Mouse (Mus musculus) heart, embryonic 14.5 days (tissue): ENCODE results near the gene Kcns3. TPM values are rescaled to one million over a fixed set of nuclear protein-coding genes. Genes with fewer than 3 reads are reported as not detected.
A peak's percentile ranks its signal among the peaks of the same experiment; 100 is the strongest.

Source experiments
- ATAC-seq: fragments of 200-750 bp; cut with Nextera tagmentation; 2 replicates; pipeline ENCODE4 v1.8.0; 2017; ENCODE audit warnings: low read depth, moderate TSS enrichment; ENCODE audit not compliant: insufficient number of reproducible peaks, insufficient read depth, low FRiP score
- H3K27ac ChIP-seq, 2 experiments: fragments of 200-500 bp in 1 of 2; fragments of 300-500 bp in 1 of 2; sonication (generic) in 1 of 2; replicated peaks in 1 of 2; 2 replicates each; pipeline ENCODE4 v1.5.1; 2012 to 2014; ENCODE audit warnings: low read depth in 2 of 2, low read length in 2 of 2, control low read depth in 1 of 2, mild to moderate bottlenecking in 1 of 2, mixed read lengths in 1 of 2; ENCODE audit not compliant: control insufficient read depth in 1 of 2, insufficient read depth in 1 of 2
- H3K27me3 ChIP-seq: fragments of 300-500 bp; sonication (generic); 2 replicates; pipeline ENCODE4 v1.6.1; 2014; ENCODE audit warnings: mild to moderate bottlenecking, low read length, control low read depth; ENCODE audit not compliant: control insufficient read depth, insufficient read depth
- H3K36me3 ChIP-seq: fragments of 300-500 bp; sonication (generic); 2 replicates; pipeline ENCODE4 v1.6.1; 2014; ENCODE audit warnings: mild to moderate bottlenecking, control low read depth, low read length, mixed read lengths; ENCODE audit not compliant: control insufficient read depth, insufficient read depth
- H3K4me1 ChIP-seq, 2 experiments: fragments of 200-500 bp in 1 of 2; fragments of 300-500 bp in 1 of 2; sonication (generic) in 1 of 2; 2 replicates each; pipeline ENCODE4 v1.6.1; 2012 to 2014; ENCODE audit warnings: low read length in 2 of 2, control low read depth in 1 of 2, mixed read lengths in 1 of 2; ENCODE audit not compliant: control insufficient read depth in 2 of 2, insufficient read depth in 2 of 2
- H3K4me2 ChIP-seq: fragments of 300-500 bp; sonication (generic); 2 replicates; pipeline ENCODE4 v1.6.1; 2014; ENCODE audit warnings: mild to moderate bottlenecking, low read length
- H3K4me3 ChIP-seq, 2 experiments: fragments of 200-500 bp in 1 of 2; fragments of 300-500 bp in 1 of 2; sonication (generic) in 1 of 2; 2 replicates each; pipeline ENCODE4 v1.5.1; 2012 to 2014; ENCODE audit warnings: low read length in 2 of 2, mild to moderate bottlenecking in 2 of 2, control low read depth in 1 of 2, low read depth in 1 of 2, moderate library complexity in 1 of 2; ENCODE audit not compliant: control insufficient read depth in 1 of 2, insufficient read depth in 1 of 2
- H3K9ac ChIP-seq: fragments of 300-500 bp; sonication (generic); 2 replicates; pipeline ENCODE4 v1.6.1; 2014; ENCODE audit warnings: mild to moderate bottlenecking, low read length
- H3K9me3 ChIP-seq: fragments of 300-500 bp; sonication (generic); 2 replicates; pipeline ENCODE4 v1.6.1; 2016; ENCODE audit warnings: low read length, control low read depth; ENCODE audit not compliant: control insufficient read depth
- WGBS: fragments of 180-500 bp; shearing (Covaris S2); extraction: QIAGEN DNeasy Blood & Tissue Kit; methylation state at CpG from one replicate; pipeline ENCODE4 v1.1.7; 2014; 5-methylcytosine and 5-hydroxymethylcytosine counted together
- polyA plus RNA-seq: library from polyadenylated mRNA; unstranded; fragments of >200 nt; fragmentation: Nextera tagmentation; extraction: Ambion mirVana; gene quantifications from 2 replicates; pipeline ENCODE4 v1.2.1, GENCODE M21; 2014

Kcns3 gene
- 0.23 and 0.30 TPM in 2 replicates for polyA plus RNA-seq

DNA sequence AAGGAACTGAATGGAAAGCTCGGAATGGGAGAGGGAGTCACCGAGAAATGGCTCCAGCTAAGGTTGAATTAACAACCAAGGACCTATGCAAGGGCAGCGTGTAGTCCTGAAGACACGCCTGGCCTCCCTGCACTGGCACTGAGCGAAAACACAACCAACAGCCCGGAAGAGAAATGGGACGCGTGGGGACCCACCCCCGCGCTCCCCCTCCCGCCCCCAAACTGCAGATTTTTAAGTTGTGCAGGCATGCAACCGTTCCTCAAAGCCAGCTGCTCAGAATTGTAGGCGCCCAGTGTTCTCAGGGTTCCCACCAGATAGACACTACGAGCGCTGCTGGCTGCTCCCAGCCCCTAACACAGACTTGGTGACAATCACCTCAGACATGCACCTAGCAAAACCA lies at the start of gene Kcns3:
Gene Kcns3, minus strand, starts transcription at position 42 of the 400 bp plus-strand sequence.
- no peaks in the 10 kb centered on the region for H3K9me3 ChIP-seq
- peak within 1 kb of the TSS; percentile 98 for H3K4me2 ChIP-seq
- WGBS: 29% methylated on average over 15 of the region's 15 CpGs
- no peaks in the 10 kb centered on the region for H3K36me3 ChIP-seq
- no peak within 1 kb of the TSS for H3K27ac ChIP-seq
- ATAC-seq: no peak
- H3K4me3 ChIP-seq: peak within 1 kb of the TSS; percentile 54 to 59
- peaks cover 5 to 6% of the 10 kb centered on the region in 2 experiments; a peak in 2 of 4 replicates for H3K4me1 ChIP-seq
- peak within 1 kb of the TSS; percentile 65 for H3K9ac ChIP-seq
- peaks cover 45% of the 10 kb centered on the region for H3K27me3 ChIP-seq

DNA sequence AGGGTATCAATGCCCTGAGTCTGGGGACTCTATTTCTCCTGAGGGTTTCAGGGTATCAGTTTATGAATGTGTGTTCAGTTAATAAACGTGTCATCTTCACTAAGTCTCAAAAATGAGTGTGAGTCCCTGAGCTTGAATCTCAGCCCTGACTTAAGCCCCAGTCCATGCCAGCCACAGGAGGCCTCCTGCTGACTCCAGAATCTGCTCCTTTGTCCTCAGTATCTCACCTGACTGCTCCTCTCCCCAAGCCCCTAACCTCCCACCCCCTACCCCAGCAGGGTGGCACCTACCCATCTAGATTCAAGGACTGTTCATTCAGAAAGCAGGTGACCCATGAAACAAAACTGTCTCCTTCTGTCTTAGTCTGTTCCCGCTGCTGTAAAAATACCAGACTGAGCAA lies 47.7 kb upstream of the Kcns3 start:
- no peak overlapping the region for H3K4me2 ChIP-seq
- H3K4me3 ChIP-seq: no peak overlapping the region
- no peak for ATAC-seq
- WGBS: 65% methylated on average over 2 of the region's 2 CpGs
- no peaks in the 10 kb centered on the region for H3K36me3 ChIP-seq
- H3K27ac ChIP-seq: no peak overlapping the region
- no peak overlapping the region for H3K9ac ChIP-seq
- H3K4me1 ChIP-seq: peaks cover 3 to 11% of the 10 kb centered on the region in 2 experiments
- no peaks in the 10 kb centered on the region for H3K27me3 ChIP-seq
- H3K9me3 ChIP-seq: no peaks in the 10 kb centered on the region

DNA sequence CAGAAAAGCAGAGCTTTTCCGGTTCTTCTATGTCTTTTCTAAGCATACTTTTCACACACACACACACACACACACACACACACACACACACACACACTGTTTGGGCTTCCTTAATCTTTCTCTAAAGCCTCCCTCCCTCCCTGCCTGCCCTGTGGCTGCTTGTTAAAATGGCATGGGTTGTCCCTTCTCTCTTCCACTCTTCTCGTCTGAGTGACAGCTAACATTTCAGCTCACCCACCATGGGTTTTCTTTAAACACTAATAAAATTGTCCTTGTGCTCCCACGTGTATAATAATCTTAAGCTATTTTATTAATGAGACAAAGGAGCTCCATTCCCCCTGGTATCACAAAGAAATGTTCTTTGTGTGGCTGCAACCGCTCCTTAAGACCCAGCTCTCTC lies 47.2 kb upstream of the Kcns3 start:
- no peaks in the 10 kb centered on the region for H3K27me3 ChIP-seq
- H3K4me1 ChIP-seq: peaks cover 0 to 6% of the 10 kb centered on the region in 2 experiments; a peak in 1 of 4 replicates
- no peak overlapping the region for H3K27ac ChIP-seq
- H3K36me3 ChIP-seq: no peaks in the 10 kb centered on the region
- 55% methylated on average over 4 of the region's 4 CpGs for WGBS
- no peak for ATAC-seq
- H3K4me3 ChIP-seq: no peak overlapping the region
- H3K4me2 ChIP-seq: no peak overlapping the region
- no peaks in the 10 kb centered on the region for H3K9me3 ChIP-seq
- no peak overlapping the region for H3K9ac ChIP-seq

DNA sequence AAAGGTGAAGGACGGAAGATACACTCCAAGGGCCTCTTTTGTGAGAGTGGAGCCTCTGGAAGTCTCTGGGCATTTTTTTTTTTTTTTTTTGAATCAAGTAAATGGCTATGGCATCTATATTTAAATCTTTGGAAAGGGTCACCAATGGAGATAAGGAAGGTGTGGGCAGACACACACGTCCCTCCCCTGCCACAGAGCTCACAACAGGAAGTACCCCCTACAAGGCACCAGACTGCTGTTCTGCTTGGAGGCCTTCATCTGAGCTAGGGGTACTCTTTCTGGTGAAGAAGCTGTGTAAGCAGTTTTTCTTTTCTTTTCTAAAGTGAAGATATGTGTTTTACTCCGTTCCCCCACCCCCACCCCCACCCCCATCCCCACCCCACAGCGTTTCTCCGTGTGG lies 46.0 kb upstream of the Kcns3 start:
- H3K9me3 ChIP-seq: no peaks in the 10 kb centered on the region
- ATAC-seq: no peak
- no peak overlapping the region for H3K27ac ChIP-seq
- H3K4me2 ChIP-seq: peak overlapping the region; percentile 61
- peaks cover 0 to 4% of the 10 kb centered on the region in 2 experiments; a peak in 1 of 4 replicates for H3K4me1 ChIP-seq
- no peak overlapping the region for H3K9ac ChIP-seq
- 40% methylated on average over 5 of the region's 5 CpGs for WGBS
- H3K4me3 ChIP-seq: no peak overlapping the region; a peak in 1 of 4 replicates
- H3K27me3 ChIP-seq: no peaks in the 10 kb centered on the region
- no peaks in the 10 kb centered on the region for H3K36me3 ChIP-seq

DNA sequence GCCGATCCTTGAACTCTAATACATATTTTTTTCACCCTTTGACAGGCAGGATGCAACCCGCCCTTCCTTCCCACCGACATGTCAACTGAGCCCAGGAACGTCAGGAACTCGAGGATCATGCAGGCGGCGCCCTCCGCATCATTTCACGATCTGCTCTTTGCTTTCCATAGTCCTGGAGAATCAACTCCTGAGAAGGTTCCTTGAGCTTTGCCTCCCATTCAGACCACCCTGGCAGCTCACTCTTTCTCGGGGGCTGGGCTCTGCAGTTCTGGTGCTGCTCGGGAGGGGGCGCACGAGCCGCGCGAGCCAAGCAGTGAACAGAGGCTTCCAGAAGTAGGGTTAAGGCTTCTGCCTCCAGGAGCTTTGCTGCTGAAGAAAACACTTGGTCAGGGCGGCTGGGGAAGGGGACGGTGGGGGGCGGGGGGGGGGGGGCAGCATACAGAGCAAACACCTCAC lies 45.3 kb upstream of the Kcns3 start:
- Histone ChIP-seq H3K9ac (no peak overlapping the region; the same call in 1 of the 2 replicates), H3K27ac (no peak overlapping the region), H3K4me2 (peak overlapping the region; percentile 61), H3K4me3 (peak overlapping the region; percentile 15 to 17; a peak in 2 of 4 replicates), H3K9me3 (no peaks in the 10 kb centered on the region), H3K4me1 (peaks cover 0 to 4% of the 10 kb centered on the region in 2 experiments; a peak in 1 of 4 replicates), H3K27me3 (no peaks in the 10 kb centered on the region), H3K36me3 (no peaks in the 10 kb centered on the region)
- WGBS: 8% methylated on average over 16 of the region's 19 CpGs
- ATAC-seq: no peak

DNA sequence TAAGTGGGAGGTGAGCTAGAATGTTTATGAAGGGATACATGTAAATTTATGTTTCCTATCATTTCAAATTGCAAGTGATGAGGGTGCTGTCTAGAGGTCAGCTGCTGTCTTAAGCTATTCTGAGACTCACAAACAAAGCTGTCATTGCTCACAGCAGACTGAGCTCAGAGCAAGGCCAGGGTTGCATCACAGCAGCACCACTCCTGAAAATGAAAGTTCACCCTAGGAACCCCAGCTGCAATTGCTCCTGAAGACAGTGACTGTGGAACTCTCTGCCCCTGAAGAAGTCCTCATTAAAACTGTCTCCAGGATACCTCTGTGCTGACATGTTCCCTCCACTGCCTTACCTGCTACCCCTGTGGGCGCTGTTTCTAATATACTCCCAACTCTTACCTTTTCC lies 44.2 kb upstream of the Kcns3 start:
- H3K4me3 ChIP-seq: no peak overlapping the region
- no peak overlapping the region for H3K9ac ChIP-seq
- peaks cover 0 to 4% of the 10 kb centered on the region in 2 experiments; a peak in 1 of 4 replicates for H3K4me1 ChIP-seq
- H3K36me3 ChIP-seq: no peaks in the 10 kb centered on the region
- H3K9me3 ChIP-seq: no peaks in the 10 kb centered on the region
- H3K27me3 ChIP-seq: no peaks in the 10 kb centered on the region
- no peak overlapping the region for H3K4me2 ChIP-seq
- H3K27ac ChIP-seq: no peak overlapping the region
- no peak for ATAC-seq
- WGBS: 91% methylated on average over 1 of the region's 1 CpGs

DNA sequence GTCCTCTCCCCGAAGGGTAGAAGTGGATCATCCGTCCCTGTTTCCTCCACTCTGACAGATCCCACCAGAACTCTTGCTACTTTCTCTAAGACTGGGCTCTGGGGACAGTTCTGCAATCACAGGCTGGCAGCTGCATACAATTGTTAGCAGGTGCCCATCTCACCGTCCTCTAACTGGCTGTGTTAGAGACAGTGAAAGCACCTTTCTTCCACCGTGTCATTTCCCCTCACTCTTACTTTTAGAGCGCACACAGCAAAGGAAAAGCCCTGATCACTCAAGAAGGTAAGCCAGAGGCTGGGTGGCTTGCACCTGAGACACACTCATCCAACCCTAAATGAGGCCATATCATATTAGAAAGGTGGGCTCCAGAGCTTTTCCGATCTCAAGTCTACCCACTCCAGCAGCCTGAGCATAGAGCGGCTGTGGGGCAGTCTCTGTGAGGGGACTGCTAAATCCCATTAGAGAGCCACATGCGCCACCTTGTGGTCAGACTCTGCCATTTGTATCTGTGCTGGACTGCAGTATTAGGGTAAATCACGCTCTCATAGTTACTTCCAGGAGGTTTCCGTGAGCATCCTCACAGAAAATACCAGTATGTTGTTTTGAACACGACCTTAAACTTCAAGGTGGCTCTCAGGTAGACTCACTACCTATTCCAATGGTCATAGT lies 27.8 kb upstream of the Kcns3 start:
- ATAC-seq: peak; percentile 56; the same call in 1 of the 2 replicates
- Histone ChIP-seq H3K4me1 (no peaks in the 10 kb centered on the region), H3K9ac (no peak overlapping the region), H3K9me3 (no peaks in the 10 kb centered on the region), H3K27me3 (no peaks in the 10 kb centered on the region), H3K4me3 (peak overlapping the region; percentile 4 to 13; a peak in 1 of 4 replicates), H3K27ac (no peak overlapping the region), H3K36me3 (no peaks in the 10 kb centered on the region), H3K4me2 (peak overlapping the region; percentile 58)
- WGBS: 19% methylated on average over 11 of the region's 11 CpGs
